Mouse (Mus musculus) hindbrain, embryonic 11.5 days (tissue): ENCODE data around the gene Vmn1r81. TPM values are rescaled to one million over a fixed set of nuclear protein-coding genes. Genes with fewer than 3 reads are reported as not detected.

Experiments used
- ATAC-seq: fragments of 200-750 bp; cut with Nextera tagmentation; 2 replicates; pipeline ENCODE4 v1.8.0; 2017; ENCODE audit warnings: mild to moderate bottlenecking, moderate TSS enrichment, moderate library complexity; ENCODE audit not compliant: low FRiP score
- DNase-seq: peaks from one replicate; pipeline ENCODE4 v3.0.0-alpha.2; 2015; ENCODE audit warnings: low spot score
- H3K27ac ChIP-seq: fragments of 300-500 bp; sonication (generic); 2 replicates; pipeline ENCODE4 v1.5.1; 2014; ENCODE audit warnings: mild to moderate bottlenecking, low read depth, low read length
- H3K27me3 ChIP-seq: fragments of 300-500 bp; sonication (generic); 2 replicates; pipeline ENCODE4 v1.6.1; 2014; ENCODE audit warnings: mild to moderate bottlenecking, low read length, moderate library complexity, mixed read lengths; ENCODE audit not compliant: control insufficient read depth, insufficient read depth
- H3K36me3 ChIP-seq: fragments of 300-500 bp; sonication (generic); 2 replicates; pipeline ENCODE4 v1.6.1; 2014; ENCODE audit warnings: mild to moderate bottlenecking, low read length, moderate library complexity, mixed read lengths; ENCODE audit not compliant: control insufficient read depth, insufficient read depth
- H3K4me1 ChIP-seq: fragments of 300-500 bp; sonication (generic); replicated peaks from 2 replicates; pipeline ENCODE4 v1.6.1; 2014; ENCODE audit warnings: low read length, mixed read lengths; ENCODE audit not compliant: control insufficient read depth, insufficient read depth
- H3K4me2 ChIP-seq: fragments of 300-500 bp; sonication (generic); replicated peaks from 2 replicates; pipeline ENCODE4 v1.6.1; 2014; ENCODE audit warnings: mild to moderate bottlenecking, low read depth, low read length
- H3K4me3 ChIP-seq: fragments of 300-500 bp; sonication (generic); 2 replicates; pipeline ENCODE4 v1.5.1; 2014; ENCODE audit warnings: low read depth, low read length
- H3K9ac ChIP-seq: fragments of 300-500 bp; sonication (generic); 2 replicates; pipeline ENCODE4 v1.6.1; 2014; ENCODE audit warnings: low read depth, low read length
- H3K9me3 ChIP-seq: fragments of 300-500 bp; sonication (generic); 2 replicates; pipeline ENCODE4 v1.6.1; 2016; ENCODE audit warnings: low read length; ENCODE audit not compliant: control insufficient read depth
- WGBS: fragments of 180-500 bp; shearing (Covaris S2); extraction: QIAGEN DNeasy Blood & Tissue Kit; methylation state at CpG from one replicate; pipeline ENCODE4 v1.1.7; 2014; 5-methylcytosine and 5-hydroxymethylcytosine counted together
- polyA plus RNA-seq: library from polyadenylated mRNA; unstranded; fragments of >200 nt; fragmentation: Nextera tagmentation; extraction: Ambion mirVana; gene quantifications from 2 replicates; pipeline ENCODE4 v1.2.1, GENCODE M21; 2014

Vmn1r81 gene
- not detected in 2 replicates for polyA plus RNA-seq

GRCm38 (mm10) chr7:12268169-12268568, at the start of gene Vmn1r81:
Gene Vmn1r81 (minus strand): TSS chr7:12268269.
- WGBS, result 64% methylated on average over 1 of the region's 1 CpGs
- no peaks in the 10 kb centered on the region for H3K4me1 ChIP-seq

GRCm38 (mm10) chr7:12300130-12300529, 32.1 kb upstream of the Vmn1r81 start, which contains the start of gene Vmn1r82:
Gene Vmn1r82 (plus strand): TSS chr7:12300430.
- DNase-seq (no peak), ATAC-seq (no peak)
- Histone ChIP-seq H3K4me1 (no peaks in the 10 kb centered on the region), H3K4me3 (no peak within 1 kb of the TSS), H3K27ac (no peak within 1 kb of the TSS), H3K9me3 (no peaks in the 10 kb centered on the region; the same call in 1 of the 2 replicates), H3K27me3 (no peaks in the 10 kb centered on the region), H3K4me2 (no peak within 1 kb of the TSS), H3K9ac (no peak within 1 kb of the TSS), H3K36me3 (no peaks in the 10 kb centered on the region)
- 60% methylated on average over 2 of the region's 2 CpGs for WGBS

More at GRCm38 (mm10) chr7:12268169-12268568, at the start of gene Vmn1r81:
- DNase-seq, result no peak
- ATAC-seq, result no peak
- Histone ChIP-seq H3K36me3 (no peaks in the 10 kb centered on the region), H3K27me3 (no peaks in the 10 kb centered on the region), H3K27ac (no peak within 1 kb of the TSS), H3K9ac (no peak within 1 kb of the TSS), H3K9me3 (no peaks in the 10 kb centered on the region), H3K4me2 (no peak within 1 kb of the TSS), H3K4me3 (no peak within 1 kb of the TSS)

GRCm38 (mm10) chr7:12204141-12204540, 63.9 kb downstream of the Vmn1r81 start:
- Histone ChIP-seq H3K27ac (no peak overlapping the region), H3K9me3 (no peaks in the 10 kb centered on the region), H3K4me2 (no peak overlapping the region), H3K4me3 (no peak overlapping the region), H3K4me1 (no peaks in the 10 kb centered on the region), H3K27me3 (no peaks in the 10 kb centered on the region), H3K36me3 (no peaks in the 10 kb centered on the region), H3K9ac (no peak overlapping the region)
- ATAC-seq (no peak), DNase-seq (no peak)
- WGBS, result 60% methylated on average over 2 of the region's 2 CpGs

Other genes with a start within 250 kb of the Vmn1r81 start
- not detected in 2 replicates for gene Vmn1r77, start 231.5 kb downstream of the Vmn1r81 start, polyA plus RNA-seq
- gene Vmn1r78, start 118.0 kb downstream of the Vmn1r81 start, polyA plus RNA-seq, result not detected in 2 replicates
- gene Vmn1r79, start 97.0 kb downstream of the Vmn1r81 start, polyA plus RNA-seq, result not detected in 2 replicates
- gene Vmn1r80, start 79.0 kb downstream of the Vmn1r81 start, polyA plus RNA-seq, result not detected in 2 replicates
- not detected in 2 replicates for gene Vmn1r82, start 32.2 kb upstream of the Vmn1r81 start, polyA plus RNA-seq
- not detected in 2 replicates for gene Vmn1r83, start 61.2 kb upstream of the Vmn1r81 start, polyA plus RNA-seq
- gene Vmn1r84, start 101.0 kb upstream of the Vmn1r81 start, polyA plus RNA-seq, result not detected in 2 replicates
- gene Zfp551, start 154.5 kb upstream of the Vmn1r81 start, polyA plus RNA-seq, result 4.7 and 4.8 TPM in 2 replicates
- gene Zfp606, start 210.0 kb upstream of the Vmn1r81 start, polyA plus RNA-seq, result 50.1 and 51.1 TPM in 2 replicates
- not detected in 2 replicates for gene 2900092C05Rik, start 244.2 kb upstream of the Vmn1r81 start, polyA plus RNA-seq